Comparison of ENCODE assay signal across 27 mouse cellular contexts in genomic region chr1:125503878-125504277, GRCm38 (mm10).
"Had no signal": no experiment of that assay in that cellular context is flagged by ENCODE, and none has a peak within 500 bp of the region (broad histone marks: within the 10 kb centered on the region; RNA-seq: fewer than 3 reads in every experiment).

No protein-coding gene starts in this region.

- H3K9ac ChIP-seq: heart, embryonic 12.5 days; hindbrain, embryonic 12.5 days; hindbrain, embryonic 14.5 days; kidney, embryonic 15.5 days; limb, embryonic 13.5 days; limb, embryonic 15.5 days; liver, embryonic 12.5 days; liver, embryonic 14.5 days had no signal

- H3K4me3 ChIP-seq: gastrocnemius, adult 2 months; heart, embryonic 10.5 days; heart, embryonic 12.5 days; hindbrain, embryonic 10.5 days; hindbrain, embryonic 12.5 days; kidney, embryonic 15.5 days; limb, embryonic 13.5 days; limb, embryonic 15.5 days; liver, embryonic 12.5 days had no signal

- ATAC-seq: hindbrain, embryonic 16.5 days; intestine, embryonic 16.5 days; liver, embryonic 12.5 days had no signal

- H3K4me1 ChIP-seq: hindbrain, embryonic 12.5 days; kidney, embryonic 15.5 days; limb, embryonic 15.5 days; liver, embryonic 12.5 days had no signal

- H3K27ac ChIP-seq: gastrocnemius, adult 2 months; heart, embryonic 10.5 days; hindbrain, embryonic 10.5 days; hindbrain, embryonic 12.5 days; hindbrain, embryonic 14.5 days; kidney, embryonic 15.5 days; kidney, postnatal 0 days; limb, embryonic 13.5 days; limb, embryonic 15.5 days; liver, embryonic 12.5 days; liver, embryonic 14.5 days had no signal

- H3K27me3 ChIP-seq: heart, embryonic 12.5 days; hindbrain, embryonic 12.5 days; kidney, embryonic 15.5 days; limb, embryonic 13.5 days; limb, embryonic 15.5 days; liver, embryonic 12.5 days had no signal

- H3K9me3 ChIP-seq: heart, embryonic 10.5 days; heart, embryonic 12.5 days; hindbrain, embryonic 10.5 days; hindbrain, embryonic 12.5 days; kidney, embryonic 15.5 days; limb, embryonic 15.5 days; liver, embryonic 12.5 days had no signal

- DNase-seq: gastrocnemius, adult 2 months; gastrocnemius, postnatal 10 days; gastrocnemius, postnatal 25 days; heart, adult 18-20 months; heart, postnatal 10 days; heart, postnatal 4 days; kidney, adult 11 months; kidney, adult 2 months; kidney, adult 9 months; kidney, postnatal 14 days; kidney, postnatal 36 days; layer of hippocampus, adult 9-11 months; layer of hippocampus, postnatal 36 days; left cerebral cortex, postnatal 4 days had no signal

- H3K4me2 ChIP-seq: heart, embryonic 12.5 days; hindbrain, embryonic 12.5 days; hindbrain, embryonic 14.5 days; kidney, embryonic 15.5 days; limb, embryonic 13.5 days; limb, embryonic 15.5 days; liver, embryonic 12.5 days had no signal

- H3K36me3 ChIP-seq: heart, embryonic 10.5 days; heart, embryonic 12.5 days; hindbrain, embryonic 10.5 days; hindbrain, embryonic 12.5 days; kidney, embryonic 15.5 days; limb, embryonic 13.5 days; limb, embryonic 15.5 days; liver, embryonic 12.5 days had no signal
